Mouse (Mus musculus) lung, embryonic 14.5 days (tissue): Measurements from ENCODE around the gene 4930572O03Rik. TPM values are rescaled to one million over a fixed set of nuclear protein-coding genes. Genes with fewer than 3 reads are reported as not detected.
"Not testable (repeated sequence)": the region's sequence is repeated elsewhere in the genome, so short reads cannot be mapped to it uniquely, and the experiment has no call there.

Experiments
- ATAC-seq: fragments of 200-750 bp; cut with Nextera tagmentation; 2 replicates; pipeline ENCODE4 v1.8.0; 2017; ENCODE audit warnings: mild to moderate bottlenecking, moderate TSS enrichment, moderate library complexity; ENCODE audit not compliant: insufficient read depth
- DNase-seq: peaks from one replicate; pipeline ENCODE4 v3.0.0-alpha.2; 2015
- H3K27ac ChIP-seq: fragments of 300-500 bp; sonication (generic); 2 replicates; pipeline ENCODE4 v1.5.1; 2014; ENCODE audit warnings: low read depth, mild to moderate bottlenecking, moderate library complexity
- H3K27me3 ChIP-seq: fragments of 300-500 bp; sonication (generic); 2 replicates; pipeline ENCODE4 v1.6.1; 2014; ENCODE audit warnings: low read length, control low read depth; ENCODE audit not compliant: insufficient read depth
- H3K36me3 ChIP-seq: fragments of 300-500 bp; sonication (generic); 2 replicates; pipeline ENCODE4 v1.6.1; 2014; ENCODE audit warnings: control low read depth; ENCODE audit not compliant: insufficient read depth
- H3K4me1 ChIP-seq: fragments of 300-500 bp; sonication (generic); 2 replicates; pipeline ENCODE4 v1.6.1; 2014; ENCODE audit warnings: antibody characterized with exemption, control low read depth; ENCODE audit not compliant: insufficient read depth
- H3K4me2 ChIP-seq: fragments of 300-500 bp; sonication (generic); 2 replicates; pipeline ENCODE4 v1.6.1; 2014; ENCODE audit warnings: mild to moderate bottlenecking
- H3K4me3 ChIP-seq: fragments of 300-500 bp; sonication (generic); 2 replicates; pipeline ENCODE4 v1.5.1; 2014; ENCODE audit warnings: low read depth, low read length
- H3K9ac ChIP-seq: fragments of 300-500 bp; sonication (generic); 2 replicates; pipeline ENCODE4 v1.6.1; 2014
- H3K9me3 ChIP-seq: fragments of 300-500 bp; sonication (generic); 2 replicates; pipeline ENCODE4 v1.6.1; 2016; ENCODE audit warnings: low read depth, low read length, control low read depth
- CTCF ChIP-seq: IDR thresholded peaks from 2 replicates; pipeline ENCODE4 v1.5.1; 2016; ENCODE audit warnings: antibody characterized with exemption, low read depth
- WGBS: fragments of 180-500 bp; shearing (Covaris S2); extraction: QIAGEN DNeasy Blood & Tissue Kit; methylation state at CpG from one replicate; pipeline ENCODE4 v1.1.7; 2014; 5-methylcytosine and 5-hydroxymethylcytosine counted together
- polyA plus RNA-seq: library from polyadenylated mRNA; unstranded; fragments of >200 nt; fragmentation: Nextera tagmentation; extraction: Ambion mirVana; gene quantifications from 2 replicates; pipeline ENCODE4 v1.2.1, GENCODE M21; 2014

The 4930572O03Rik gene
- polyA plus RNA-seq: not detected in 2 replicates

DNA sequence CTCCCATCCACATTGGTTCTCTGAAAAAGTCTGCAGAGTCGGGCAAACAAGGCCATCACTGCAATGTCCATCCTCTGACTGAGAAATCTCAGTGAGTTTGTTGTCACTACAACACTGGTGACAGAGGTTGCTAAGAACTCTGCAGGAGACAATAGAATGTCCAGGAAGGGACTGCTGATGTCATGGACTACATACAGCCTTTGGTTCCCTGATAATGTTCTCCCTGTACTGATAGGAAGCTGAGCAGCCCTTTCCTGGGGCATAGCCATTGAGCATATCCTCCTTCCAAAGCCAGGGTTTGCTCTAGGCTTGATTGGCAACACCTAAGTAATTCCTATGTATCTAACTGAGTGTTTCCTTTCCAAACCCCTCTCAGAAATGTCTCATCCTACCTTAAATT lies at the start of gene 4930572O03Rik:
Gene 4930572O03Rik, minus strand, starts transcription at position 101 of the 400 bp plus-strand sequence.
- H3K36me3 ChIP-seq, H3K27ac ChIP-seq, DNase-seq, H3K4me3 ChIP-seq, H3K9me3 ChIP-seq, ATAC-seq, H3K9ac ChIP-seq, H3K27me3 ChIP-seq, H3K4me2 ChIP-seq, H3K4me1 ChIP-seq: not testable (repeated sequence)
- 64% methylated on average over 1 of the region's 1 CpGs for WGBS

DNA sequence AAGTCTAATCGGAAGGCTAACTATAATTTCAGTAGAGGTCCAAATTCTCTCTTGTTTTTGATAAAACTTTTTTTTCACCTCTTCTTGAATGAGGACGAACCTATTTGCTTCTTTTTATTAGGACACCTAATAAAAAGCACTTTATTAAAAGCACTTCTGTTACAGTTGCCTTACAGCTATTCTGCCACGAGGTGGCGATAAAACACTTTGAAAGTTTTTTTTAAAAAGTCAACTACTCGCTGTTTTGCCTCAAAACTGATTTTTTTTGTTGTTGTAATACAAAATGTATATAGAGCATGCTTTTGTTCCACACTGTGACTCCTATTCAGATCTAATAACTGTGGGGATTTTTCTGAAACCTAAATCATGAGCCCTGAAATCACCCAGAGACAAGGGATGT lies 46.0 kb upstream of the 4930572O03Rik start:
- not testable (repeated sequence) for H3K27ac ChIP-seq, H3K4me1 ChIP-seq, H3K4me2 ChIP-seq, H3K9ac ChIP-seq, H3K4me3 ChIP-seq, H3K9me3 ChIP-seq, H3K36me3 ChIP-seq, H3K27me3 ChIP-seq, ATAC-seq
- TF ChIP-seq CTCF: peak; percentile 25; the same call in 1 of the 2 replicates
- DNase-seq: peak; percentile 33
- WGBS: 22% methylated on average over 5 of the region's 5 CpGs

DNA sequence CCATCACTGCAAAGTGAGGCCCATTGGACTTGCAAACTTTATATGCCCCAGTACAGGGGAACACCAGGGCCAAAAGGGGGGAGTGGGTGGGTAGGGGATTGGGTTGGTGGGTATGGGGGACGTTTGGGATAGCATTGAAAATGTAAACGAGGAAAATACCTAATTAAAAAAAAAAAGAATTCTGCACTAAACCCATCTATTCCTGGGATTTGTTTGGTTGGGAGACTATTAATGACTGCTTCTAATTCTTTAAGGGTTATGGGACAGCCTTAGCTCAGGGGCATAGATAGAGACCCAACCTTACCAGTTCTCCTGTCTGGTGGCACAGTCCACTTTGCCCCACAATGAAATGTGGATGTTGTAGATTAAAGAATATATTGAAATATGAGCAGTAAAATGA lies 40.9 kb upstream of the 4930572O03Rik start:
- H3K27ac ChIP-seq, H3K27me3 ChIP-seq, ATAC-seq, H3K4me2 ChIP-seq, H3K9me3 ChIP-seq, H3K9ac ChIP-seq, H3K4me3 ChIP-seq, H3K36me3 ChIP-seq, DNase-seq, H3K4me1 ChIP-seq: not testable (repeated sequence)
- 35% methylated on average over 2 of the region's 2 CpGs for WGBS

DNA sequence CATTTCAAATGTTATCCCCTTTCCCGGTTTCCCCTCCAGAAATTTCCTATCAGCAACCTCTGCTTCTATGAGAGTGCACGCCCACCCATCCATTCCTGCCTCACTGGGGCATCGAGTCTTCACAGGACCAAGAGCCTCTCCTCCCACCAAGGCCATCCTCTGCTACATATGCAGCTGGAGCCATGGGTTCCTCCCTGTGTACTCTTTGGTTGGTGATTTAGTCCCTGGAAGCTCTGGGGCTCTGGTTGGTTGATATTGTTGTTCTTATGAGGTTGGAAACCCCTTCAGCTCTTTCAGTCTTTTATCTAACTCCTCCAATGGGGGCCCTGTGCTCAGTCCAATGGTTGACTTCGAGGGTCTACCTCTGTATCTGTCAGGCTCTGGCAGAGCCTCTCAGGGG lies 35.0 kb upstream of the 4930572O03Rik start:
- H3K27ac ChIP-seq, H3K4me3 ChIP-seq, H3K36me3 ChIP-seq, H3K4me1 ChIP-seq, H3K27me3 ChIP-seq, DNase-seq, H3K9ac ChIP-seq, ATAC-seq, H3K9me3 ChIP-seq, H3K4me2 ChIP-seq: not testable (repeated sequence)
- WGBS: 72% methylated on average over 4 of the region's 4 CpGs

DNA sequence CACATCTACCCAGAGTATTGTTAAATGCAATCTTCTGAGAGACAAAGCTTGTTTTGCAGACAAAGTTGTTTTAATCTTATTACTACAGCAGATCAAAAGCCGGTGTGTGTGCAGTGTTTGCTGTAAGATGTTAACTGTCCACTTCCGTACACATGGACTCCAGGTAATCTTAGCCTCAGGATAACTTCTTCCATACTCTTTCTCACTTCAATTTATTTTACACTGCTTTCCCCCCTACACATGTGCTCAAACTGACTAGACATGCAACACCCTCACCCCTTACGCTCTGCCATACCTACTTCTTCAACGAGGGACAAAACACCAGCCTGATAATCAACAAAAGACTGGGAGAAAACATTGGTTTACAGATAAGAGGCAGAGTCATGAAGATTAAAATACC lies 34.0 kb upstream of the 4930572O03Rik start:
- not testable (repeated sequence) for H3K27ac ChIP-seq, H3K9me3 ChIP-seq, H3K4me2 ChIP-seq, H3K4me1 ChIP-seq, H3K27me3 ChIP-seq, H3K9ac ChIP-seq, H3K36me3 ChIP-seq, ATAC-seq, H3K4me3 ChIP-seq
- peak; percentile 9 for DNase-seq
- 75% methylated on average over 4 of the region's 4 CpGs for WGBS

DNA sequence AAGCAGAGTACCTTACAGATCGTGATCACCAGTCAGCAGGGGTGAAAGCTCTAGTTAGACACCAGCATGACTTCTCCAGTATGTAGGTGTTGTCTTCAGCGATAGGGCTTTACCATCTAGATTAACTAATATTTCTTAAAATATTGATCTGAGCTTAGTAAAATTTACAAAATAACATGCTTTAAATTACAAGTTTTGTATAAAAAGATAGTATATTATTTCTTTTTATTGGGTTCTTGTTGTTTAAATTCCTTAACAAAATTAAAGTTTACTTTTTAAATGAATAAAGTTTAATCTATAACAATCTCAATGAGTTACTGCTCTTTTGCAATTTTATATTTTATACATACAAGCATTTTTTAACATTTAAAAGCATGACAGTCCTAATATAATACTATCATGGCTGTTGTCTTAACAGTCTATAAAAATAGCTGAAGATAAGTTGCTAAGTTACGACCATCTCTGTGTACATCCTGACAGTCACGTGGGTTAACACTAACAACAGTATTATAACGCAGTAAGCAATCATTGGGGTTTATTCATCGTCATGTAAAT lies 32.9 kb upstream of the 4930572O03Rik start:
- peak; percentile 78 for ATAC-seq
- not testable (repeated sequence) for DNase-seq, H3K4me3 ChIP-seq, H3K27ac ChIP-seq, H3K36me3 ChIP-seq, H3K4me2 ChIP-seq, H3K9ac ChIP-seq, H3K27me3 ChIP-seq, H3K4me1 ChIP-seq
- WGBS: 68% methylated on average over 6 of the region's 6 CpGs
- peaks cover 12% of the 10 kb centered on the region; the same call in 1 of the 2 replicates for H3K9me3 ChIP-seq

DNA sequence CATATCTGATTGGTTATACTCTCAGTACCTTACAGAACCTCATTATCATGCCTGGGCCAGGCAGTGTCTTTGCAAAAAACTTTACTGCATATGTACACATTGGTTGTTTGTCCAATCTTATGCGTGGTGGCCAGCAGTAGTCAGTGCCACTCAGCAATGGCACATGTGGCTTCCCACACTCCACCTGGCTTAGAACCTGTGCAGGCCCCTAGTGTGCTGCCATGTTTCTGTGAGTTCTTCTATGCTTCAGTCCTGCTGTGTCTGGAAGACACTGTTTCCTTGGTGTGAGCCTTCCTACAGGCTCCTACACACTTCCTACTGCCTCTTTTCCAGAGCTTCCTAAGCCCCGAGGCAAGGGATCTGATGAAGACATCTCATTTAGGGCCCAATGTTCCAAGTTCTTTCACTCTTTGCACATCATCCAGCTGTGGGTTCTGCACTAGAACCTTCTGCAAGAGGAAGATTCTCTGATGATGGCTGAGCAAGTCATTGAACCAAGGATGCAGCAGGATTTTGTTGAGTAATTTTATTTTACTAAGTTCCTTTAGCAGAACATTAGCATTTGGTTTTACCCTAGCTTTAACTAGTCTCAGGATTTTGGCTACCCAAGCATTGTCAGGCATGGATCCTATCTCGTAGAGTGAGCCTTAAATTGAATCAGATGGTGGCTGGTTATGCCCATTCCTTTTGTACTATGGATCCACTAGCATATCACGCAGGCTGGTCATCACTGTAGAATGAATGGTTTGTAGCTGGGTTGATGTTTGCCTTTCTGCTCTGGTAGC lies 32.2 kb upstream of the 4930572O03Rik start:
- not testable (repeated sequence) for H3K9ac ChIP-seq, H3K27me3 ChIP-seq, DNase-seq, H3K4me3 ChIP-seq, H3K27ac ChIP-seq, H3K36me3 ChIP-seq, H3K4me2 ChIP-seq, H3K4me1 ChIP-seq
- peaks cover 12% of the 10 kb centered on the region; the same call in 1 of the 2 replicates for H3K9me3 ChIP-seq
- WGBS: 57% methylated on average over 4 of the region's 4 CpGs
- peak; percentile 65 for ATAC-seq

DNA sequence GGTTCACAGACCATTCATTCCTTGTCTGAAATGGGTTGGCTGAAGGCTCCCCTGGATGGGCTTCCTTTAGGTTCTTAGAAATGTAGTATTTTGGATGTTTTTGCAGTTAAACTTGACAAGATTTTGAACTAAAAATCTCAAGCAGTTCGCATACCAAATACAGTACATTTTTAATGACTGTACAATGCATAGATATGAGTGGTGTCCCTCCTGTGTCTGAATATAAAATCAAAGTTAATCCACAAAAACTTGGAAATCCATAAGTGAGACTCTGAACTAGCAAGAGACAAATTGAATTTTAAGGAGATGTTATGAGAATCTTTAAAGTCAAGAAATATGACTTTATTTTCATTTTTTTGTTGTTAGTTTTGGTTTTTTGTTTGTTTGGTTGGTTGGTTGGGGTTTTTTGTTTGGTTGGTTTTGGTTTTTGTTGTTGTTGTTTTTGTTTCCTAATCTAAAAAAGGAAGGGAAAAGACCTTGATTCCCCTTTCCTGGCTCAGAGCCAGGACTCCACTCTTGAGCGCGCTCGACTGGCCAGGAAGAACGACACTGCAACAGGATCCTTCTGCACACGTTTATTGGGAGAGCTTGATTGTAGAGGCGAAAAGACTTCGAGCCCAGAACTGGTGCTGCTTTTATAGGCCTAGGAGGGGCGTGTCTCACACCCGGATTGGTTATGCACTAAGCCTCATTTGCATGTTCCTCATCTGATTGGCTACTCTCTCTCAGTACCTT lies 24.6 kb upstream of the 4930572O03Rik start:
- not testable (repeated sequence) for DNase-seq, H3K27ac ChIP-seq, H3K4me1 ChIP-seq, H3K4me3 ChIP-seq, H3K4me2 ChIP-seq, H3K36me3 ChIP-seq, H3K9ac ChIP-seq, H3K27me3 ChIP-seq
- 78% methylated on average over 7 of the region's 10 CpGs for WGBS
- H3K9me3 ChIP-seq: peaks cover 16% of the 10 kb centered on the region; the same call in 1 of the 2 replicates
- ATAC-seq: peak; percentile 14; the same call in 1 of the 2 replicates

DNA sequence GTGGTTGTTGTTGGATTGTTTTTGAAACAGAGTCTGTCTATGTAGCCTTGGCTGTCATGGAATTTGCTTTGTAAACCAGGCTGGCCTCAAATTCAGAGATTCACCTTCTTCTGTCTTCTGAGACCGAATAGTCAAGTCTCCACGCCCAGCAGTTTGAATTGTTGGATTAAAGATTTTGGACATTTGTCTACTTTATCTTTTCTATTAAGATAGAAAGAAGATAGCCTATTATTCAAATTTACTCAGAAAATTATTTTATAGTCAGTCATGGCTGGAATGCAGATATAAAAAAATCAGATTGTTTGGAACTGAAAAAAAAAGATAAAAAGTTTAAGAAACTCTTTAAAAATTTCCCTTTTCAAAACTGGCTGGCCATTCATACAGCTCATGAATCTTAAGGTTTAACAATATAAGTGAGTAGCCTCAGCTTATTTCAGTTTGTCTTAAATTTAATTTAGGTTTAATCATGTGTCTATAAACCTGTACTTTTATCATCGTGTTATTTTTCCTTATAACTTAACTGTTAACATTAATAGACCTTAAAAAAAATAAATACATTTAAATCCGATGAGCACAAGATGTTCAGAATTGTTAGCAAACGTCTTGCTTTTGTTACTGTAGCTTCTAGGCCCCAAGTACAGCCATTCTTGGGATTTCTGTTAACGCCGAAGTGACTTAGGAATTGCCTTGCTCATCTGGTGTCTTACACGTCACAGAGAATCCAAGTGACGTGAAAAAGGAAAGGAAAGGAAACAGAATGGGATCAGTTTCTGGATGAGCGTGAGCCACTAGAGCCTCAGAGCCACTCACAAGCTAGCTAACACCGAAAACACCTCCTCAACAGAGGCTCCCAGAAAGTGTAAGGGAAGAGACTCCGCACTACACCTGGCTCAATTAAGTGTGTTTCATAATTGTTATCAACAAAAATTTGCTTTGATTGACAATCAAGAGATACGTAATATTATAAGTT lies 23.4 kb upstream of the 4930572O03Rik start:
- H3K9ac ChIP-seq, H3K27me3 ChIP-seq, H3K4me1 ChIP-seq, H3K36me3 ChIP-seq, H3K27ac ChIP-seq, H3K4me2 ChIP-seq, H3K4me3 ChIP-seq: not testable (repeated sequence)
- WGBS: 68% methylated on average over 13 of the region's 13 CpGs
- ATAC-seq: peak; percentile 38; the same call in 1 of the 2 replicates
- peaks cover 16% of the 10 kb centered on the region; the same call in 1 of the 2 replicates for H3K9me3 ChIP-seq
- DNase-seq: peak; percentile 12
